Mouse (Mus musculus) kidney, embryonic 16.5 days (tissue): ENCODE measurements at regions not wholly inside any gene's neighbourhood (a gene's known extent, or its start where the extent isn't known, plus 50 kb on each side); places are given as distances from the start of the nearest gene placed in this dataset.
A peak's percentile ranks its signal among the peaks of the same experiment; 100 is the strongest.

Experiments used
- ATAC-seq: fragments of 200-750 bp; cut with Nextera tagmentation; 2 replicates; pipeline ENCODE4 v1.8.0; 2017; ENCODE audit warnings: moderate TSS enrichment; ENCODE audit not compliant: low FRiP score, low TSS enrichment
- H3K27ac ChIP-seq: fragments of 300-500 bp; sonication (generic); 2 replicates; pipeline ENCODE4 v1.5.1; 2014; ENCODE audit warnings: low read length
- H3K27me3 ChIP-seq: fragments of 300-500 bp; sonication (generic); 2 replicates; pipeline ENCODE4 v1.6.1; 2014; ENCODE audit warnings: low read length, control low read depth, mixed read lengths; ENCODE audit not compliant: insufficient read depth
- H3K36me3 ChIP-seq: fragments of 300-500 bp; sonication (generic); 2 replicates; pipeline ENCODE4 v1.6.1; 2014; ENCODE audit warnings: low read length, control low read depth, mixed read lengths; ENCODE audit not compliant: insufficient read depth
- H3K4me1 ChIP-seq: fragments of 300-500 bp; sonication (generic); 2 replicates; pipeline ENCODE4 v1.6.1; 2014; ENCODE audit warnings: low read length, control low read depth, mixed read lengths; ENCODE audit not compliant: insufficient read depth
- H3K4me2 ChIP-seq: fragments of 300-500 bp; sonication (generic); replicated peaks from 2 replicates; pipeline ENCODE4 v1.6.1; 2014; ENCODE audit warnings: low read depth, low read length
- H3K4me3 ChIP-seq: fragments of 300-500 bp; sonication (generic); 2 replicates; pipeline ENCODE4 v1.5.1; 2014; ENCODE audit warnings: mild to moderate bottlenecking, low read length
- H3K9ac ChIP-seq: fragments of 300-500 bp; sonication (generic); replicated peaks from 2 replicates; pipeline ENCODE4 v1.6.1; 2014; ENCODE audit warnings: low read length
- H3K9me3 ChIP-seq: fragments of 300-500 bp; sonication (generic); 2 replicates; pipeline ENCODE4 v1.6.1; 2016; ENCODE audit warnings: low read length, control low read depth
- WGBS: fragments of 180-500 bp; shearing (Covaris S2); extraction: QIAGEN DNeasy Blood & Tissue Kit; methylation state at CpG from one replicate; pipeline ENCODE4 v1.1.7; 2014; 5-methylcytosine and 5-hydroxymethylcytosine counted together

DNA sequence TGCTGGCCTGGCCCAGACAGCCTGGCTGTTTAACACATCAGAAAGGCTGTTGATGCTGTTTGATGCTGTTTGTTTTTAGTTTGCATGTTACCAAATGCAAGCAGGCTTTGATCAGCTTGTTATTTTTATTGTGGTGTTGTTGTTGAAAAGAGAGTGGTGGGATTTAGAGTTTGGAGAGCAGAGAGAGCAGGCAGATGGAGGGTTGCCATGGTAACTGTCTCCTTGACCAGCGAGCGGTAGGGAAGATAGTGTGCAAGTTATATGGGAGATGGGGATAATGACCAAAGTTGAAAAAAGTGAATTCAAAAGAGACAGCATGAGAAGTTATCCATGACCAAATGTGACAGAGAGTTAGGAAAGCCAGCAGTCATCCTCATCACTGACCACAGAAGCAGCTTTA, 83.3 kb downstream of the Cmc2 start:
- H3K4me2 ChIP-seq, result no peak overlapping the region
- 67% methylated on average over 2 of the region's 2 CpGs for WGBS
- H3K27me3 ChIP-seq, result no peaks in the 10 kb centered on the region
- H3K36me3 ChIP-seq, result no peaks in the 10 kb centered on the region
- ATAC-seq, result no peak
- no peaks in the 10 kb centered on the region for H3K4me1 ChIP-seq
- no peaks in the 10 kb centered on the region for H3K9me3 ChIP-seq
- H3K4me3 ChIP-seq, result no peak overlapping the region
- H3K27ac ChIP-seq, result no peak overlapping the region
- H3K9ac ChIP-seq, result no peak overlapping the region

- Histone ChIP-seq H3K36me3 (no peaks in the 10 kb centered on the region), H3K4me2 (no peak overlapping the region), H3K27me3 (no peaks in the 10 kb centered on the region), H3K9ac (no peak overlapping the region), H3K9me3 (peaks cover 3% of the 10 kb centered on the region; the same call in 1 of the 2 replicates), H3K27ac (no peak overlapping the region), H3K4me1 (no peaks in the 10 kb centered on the region), H3K4me3 (no peak overlapping the region)
- ATAC-seq, result peak; percentile 90
- WGBS, result 57% methylated on average over 2 of the region's 2 CpGs
Observed at GRCm38 (mm10) chr8:116832181-116832580, 89.1 kb downstream of the Cmc2 start.

DNA sequence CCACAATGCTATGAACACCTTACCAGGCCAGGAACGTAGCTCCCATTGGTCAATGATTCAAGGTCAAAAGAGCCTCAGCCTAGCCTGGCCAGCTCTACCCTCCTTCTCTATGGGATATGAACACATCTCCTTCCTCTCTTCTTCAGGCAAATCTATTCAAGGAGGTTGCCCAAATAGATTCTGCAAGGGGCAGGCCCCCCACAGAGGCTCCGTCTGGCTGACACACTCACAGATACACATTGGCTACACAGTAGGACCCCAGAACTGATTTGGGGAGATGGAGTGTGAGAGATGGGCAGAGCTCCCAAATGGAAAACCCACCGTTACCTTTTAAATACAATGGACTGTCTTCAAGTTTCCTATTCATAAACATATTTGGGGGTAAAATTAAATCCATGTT, 91.6 kb downstream of the Cmc2 start:
- Histone ChIP-seq H3K9ac (no peak overlapping the region), H3K4me2 (no peak overlapping the region), H3K4me1 (no peaks in the 10 kb centered on the region), H3K9me3 (peaks cover 6% of the 10 kb centered on the region; the same call in 1 of the 2 replicates), H3K27me3 (no peaks in the 10 kb centered on the region), H3K36me3 (no peaks in the 10 kb centered on the region), H3K27ac (no peak overlapping the region), H3K4me3 (no peak overlapping the region)
- ATAC-seq, result no peak
- WGBS, result 92% methylated on average over 3 of the region's 3 CpGs

GRCm38 (mm10) chr8:116828220-116828619, 93.0 kb downstream of the Cmc2 start:
- Histone ChIP-seq H3K9me3 (peaks cover 11% of the 10 kb centered on the region), H3K27me3 (no peaks in the 10 kb centered on the region), H3K9ac (no peak overlapping the region), H3K4me2 (no peak overlapping the region), H3K27ac (no peak overlapping the region), H3K4me1 (no peaks in the 10 kb centered on the region), H3K36me3 (no peaks in the 10 kb centered on the region), H3K4me3 (no peak overlapping the region)
- peak; percentile 55 for ATAC-seq
- 28% methylated on average over 8 of the region's 8 CpGs for WGBS

DNA sequence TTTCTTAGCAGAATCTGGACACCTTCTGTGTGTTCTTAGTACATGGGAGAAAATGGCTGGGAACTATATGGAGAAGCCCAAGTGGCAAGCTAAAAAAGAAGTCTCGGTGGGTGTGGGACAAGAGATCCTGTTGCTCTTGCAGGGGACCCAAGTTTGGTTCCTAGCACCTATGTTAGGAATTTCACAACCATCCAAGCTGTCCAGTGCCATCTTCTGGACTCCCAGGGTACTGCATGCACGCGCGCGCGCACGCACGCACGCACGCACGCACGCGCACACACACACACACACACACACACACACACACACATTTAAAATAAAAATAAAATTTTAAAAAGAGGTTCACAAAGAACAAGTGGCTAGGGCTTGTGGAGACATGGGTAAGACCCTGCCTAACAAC, 94.1 kb downstream of the Cmc2 start:
- peaks cover 12% of the 10 kb centered on the region for H3K9me3 ChIP-seq
- H3K4me3 ChIP-seq, result no peak overlapping the region
- H3K4me2 ChIP-seq, result no peak overlapping the region
- ATAC-seq, result no peak
- H3K27me3 ChIP-seq, result no peaks in the 10 kb centered on the region
- H3K27ac ChIP-seq, result no peak overlapping the region
- WGBS, result 96% methylated on average over 13 of the region's 13 CpGs
- no peaks in the 10 kb centered on the region for H3K36me3 ChIP-seq
- H3K4me1 ChIP-seq, result no peaks in the 10 kb centered on the region
- no peak overlapping the region for H3K9ac ChIP-seq

- H3K4me1 ChIP-seq, result no peaks in the 10 kb centered on the region; the same call in 1 of the 2 replicates
- peak; percentile 89 for ATAC-seq
- WGBS, result 30% methylated on average over 10 of the region's 10 CpGs
- H3K27ac ChIP-seq, result peak overlapping the region; percentile 47; the same call in 1 of the 2 replicates
- no peak overlapping the region for H3K4me3 ChIP-seq
- no peak overlapping the region for H3K9ac ChIP-seq
- no peaks in the 10 kb centered on the region for H3K36me3 ChIP-seq
- H3K4me2 ChIP-seq, result peak overlapping the region; percentile 22; the same call in 1 of the 2 replicates
- no peaks in the 10 kb centered on the region for H3K9me3 ChIP-seq
- H3K27me3 ChIP-seq, result no peaks in the 10 kb centered on the region
Observed at GRCm38 (mm10) chr8:116814118-116814851, 81.5 kb upstream of the Cdyl2 start.

GRCm38 (mm10) chr8:116801313-116801712, 68.5 kb upstream of the Cdyl2 start:
- no peak for ATAC-seq

GRCm38 (mm10) chr8:116800636-116801035, 67.8 kb upstream of the Cdyl2 start:
- Histone ChIP-seq H3K36me3 (no peaks in the 10 kb centered on the region), H3K4me3 (no peak overlapping the region), H3K27me3 (no peaks in the 10 kb centered on the region), H3K4me2 (no peak overlapping the region), H3K9ac (no peak overlapping the region), H3K4me1 (no peaks in the 10 kb centered on the region), H3K27ac (no peak overlapping the region), H3K9me3 (peaks cover 9% of the 10 kb centered on the region; the same call in 1 of the 2 replicates)
- no peak for ATAC-seq
- 75% methylated on average over 14 of the region's 14 CpGs for WGBS

More at GRCm38 (mm10) chr8:116801313-116801712, 68.5 kb upstream of the Cdyl2 start:
- Histone ChIP-seq H3K9ac (no peak overlapping the region), H3K27me3 (no peaks in the 10 kb centered on the region), H3K9me3 (peaks cover 9% of the 10 kb centered on the region; the same call in 1 of the 2 replicates), H3K4me3 (no peak overlapping the region), H3K4me2 (no peak overlapping the region), H3K4me1 (no peaks in the 10 kb centered on the region), H3K36me3 (no peaks in the 10 kb centered on the region), H3K27ac (no peak overlapping the region)
- WGBS, result 95% methylated on average over 32 of the region's 32 CpGs

- Histone ChIP-seq H3K27ac (no peak overlapping the region), H3K27me3 (no peaks in the 10 kb centered on the region), H3K9me3 (peaks cover 9% of the 10 kb centered on the region; the same call in 1 of the 2 replicates), H3K9ac (no peak overlapping the region), H3K4me3 (no peak overlapping the region), H3K4me1 (no peaks in the 10 kb centered on the region), H3K4me2 (no peak overlapping the region), H3K36me3 (no peaks in the 10 kb centered on the region)
- 88% methylated on average over 4 of the region's 4 CpGs for WGBS
- no peak for ATAC-seq
Observed at GRCm38 (mm10) chr8:116798981-116799380, 66.2 kb upstream of the Cdyl2 start.

DNA sequence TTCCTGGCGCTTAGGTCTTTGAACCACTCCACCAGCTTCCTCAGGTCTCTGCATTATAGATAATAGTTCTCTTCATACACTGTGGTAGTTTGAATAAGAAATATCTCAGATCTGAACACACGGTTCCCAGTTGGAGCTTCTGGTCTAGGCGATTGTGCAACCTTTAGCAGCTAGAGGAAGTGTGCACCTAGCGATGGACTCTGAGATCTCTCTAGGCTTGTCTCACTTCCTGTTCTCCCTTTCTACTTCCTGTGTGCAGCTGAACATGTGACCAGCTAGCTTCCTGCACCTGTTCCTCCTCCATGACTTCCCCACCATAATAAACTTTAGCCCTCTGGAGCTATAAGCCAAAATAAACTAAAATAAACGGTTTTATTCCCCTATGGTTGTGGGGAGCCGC, 62.9 kb upstream of the Cdyl2 start:
- WGBS, result 93% methylated on average over 6 of the region's 6 CpGs
- no peaks in the 10 kb centered on the region for H3K4me1 ChIP-seq

More for the DNA sequence above, 62.9 kb upstream of the Cdyl2 start:
- Histone ChIP-seq H3K9ac (no peak overlapping the region), H3K9me3 (no peaks in the 10 kb centered on the region), H3K36me3 (no peaks in the 10 kb centered on the region), H3K4me3 (no peak overlapping the region), H3K27ac (no peak overlapping the region), H3K4me2 (no peak overlapping the region), H3K27me3 (no peaks in the 10 kb centered on the region)
- ATAC-seq, result no peak
